Mouse (Mus musculus) thymus, adult 2 months (tissue): ENCODE results near the gene Cpox.

Source experiments
- CTCF ChIP-seq: fragments of 200-500 bp; IDR thresholded peaks from 2 replicates; pipeline ENCODE4 v1.5.1; 2012; ENCODE audit warnings: mild to moderate bottlenecking, control low read depth, low read length, moderate library complexity, borderline replicate concordance; ENCODE audit not compliant: control insufficient read depth, poor library complexity, insufficient read depth; ENCODE audit errors: extremely low read depth
- POLR2A ChIP-seq: fragments of 200-500 bp; IDR thresholded peaks from 2 replicates; pipeline ENCODE4 v1.6.1; 2012; ENCODE audit warnings: mild to moderate bottlenecking, low read length, control low read depth, moderate library complexity; ENCODE audit not compliant: control insufficient read depth, poor library complexity, insufficient read depth; ENCODE audit errors: extremely low read depth

DNA sequence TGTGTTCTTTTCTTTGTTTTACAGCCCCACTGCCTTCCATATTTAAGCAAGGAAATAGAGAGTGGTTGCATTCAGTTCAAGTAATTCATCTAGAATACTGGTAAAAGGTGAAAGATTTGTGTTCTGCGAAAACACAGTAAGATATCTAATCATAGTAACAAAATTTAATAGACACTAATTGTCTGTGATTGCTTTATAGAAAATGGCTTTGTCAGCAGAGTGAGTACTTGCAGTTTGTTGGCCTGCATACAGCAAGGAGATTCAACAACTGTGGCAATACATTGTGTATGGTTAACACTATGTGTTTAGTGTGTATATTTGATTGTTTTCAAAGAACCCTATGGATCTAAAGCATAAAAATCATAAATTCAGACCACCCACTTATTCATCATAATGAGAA, 43.0 kb downstream of the Cpox start:
- TF ChIP-seq CTCF (no peak), POLR2A (no peak)
